Mouse (Mus musculus) megakaryocyte-erythroid progenitor cell, adult 5-6 weeks (primary cell): ENCODE data around the gene Txndc12. TPM values are rescaled to one million over a fixed set of nuclear protein-coding genes. Genes with fewer than 3 reads are reported as not detected.

Source experiments
- ATAC-seq: replicated peaks from 2 replicates; pipeline ENCODE4 v1.8.0; 2016; ENCODE audit warnings: mild to moderate bottlenecking, inconsistent platforms; ENCODE audit not compliant: severe bottlenecking, poor library complexity, low FRiP score, low TSS enrichment
- total RNA-seq, 2 experiments: library from RNA; stranded (forward) in 1 of 2; stranded (reverse) in 1 of 2; fragments of 200-1000, 215-1000 nt in 1 of 2; fragments of >200 nt in 1 of 2; fragmentation: Nextera tagmentation in 1 of 2; gene quantifications; 2 replicates each; pipeline ENCODE4 v1.2.3; 2014 to 2017

Gene Txndc12
- 19.7 and 20.8 TPM in 2 replicates for total RNA-seq (2014; fragmentation: Nextera tagmentation)
- 18.3 and 56.6 TPM in 2 replicates for total RNA-seq (2017)

DNA sequence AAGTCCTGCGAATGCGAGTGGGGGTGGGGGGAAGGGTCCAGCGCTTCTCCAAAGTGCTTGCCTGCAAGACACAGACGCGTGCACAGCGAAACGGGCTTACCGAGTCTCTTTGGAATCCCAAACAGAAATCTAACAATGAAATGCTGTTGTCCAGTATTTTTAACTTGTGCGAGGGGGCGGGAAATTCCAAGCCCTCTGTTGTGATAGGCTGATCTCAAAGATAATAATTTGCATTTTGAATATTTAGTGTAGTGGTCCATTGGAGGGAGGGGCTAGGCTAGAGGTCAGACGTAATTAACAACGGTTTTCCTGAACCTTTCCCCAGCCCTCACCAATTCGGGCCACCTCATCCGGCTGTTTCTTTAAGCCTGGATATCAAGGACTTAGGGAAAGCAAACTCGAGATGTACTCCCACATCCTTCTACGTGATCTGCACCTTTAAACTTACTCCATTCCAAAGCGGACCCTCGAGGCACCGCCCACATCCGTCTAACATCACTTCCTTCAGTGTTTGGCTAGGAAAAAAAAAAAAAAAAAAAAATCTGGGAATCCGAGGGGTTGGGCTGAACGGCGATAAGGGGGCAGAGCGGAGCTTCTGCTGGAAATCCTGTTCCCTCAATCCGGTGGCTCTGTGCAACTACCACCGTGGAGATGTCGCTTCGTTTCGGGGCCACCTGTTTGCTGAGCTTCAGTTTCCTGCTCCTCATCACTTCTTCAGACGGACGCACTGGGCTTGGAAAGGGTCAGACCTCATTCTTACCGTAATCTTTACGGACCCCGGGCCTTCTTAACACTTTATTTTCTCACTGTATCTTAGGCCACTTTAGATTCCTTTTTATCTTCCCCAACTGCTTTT is at the start of gene Txndc12:
Txndc12 (plus strand) TSS at position 487 of the 856 bp plus-strand sequence.
- peak; percentile 60 for ATAC-seq

DNA sequence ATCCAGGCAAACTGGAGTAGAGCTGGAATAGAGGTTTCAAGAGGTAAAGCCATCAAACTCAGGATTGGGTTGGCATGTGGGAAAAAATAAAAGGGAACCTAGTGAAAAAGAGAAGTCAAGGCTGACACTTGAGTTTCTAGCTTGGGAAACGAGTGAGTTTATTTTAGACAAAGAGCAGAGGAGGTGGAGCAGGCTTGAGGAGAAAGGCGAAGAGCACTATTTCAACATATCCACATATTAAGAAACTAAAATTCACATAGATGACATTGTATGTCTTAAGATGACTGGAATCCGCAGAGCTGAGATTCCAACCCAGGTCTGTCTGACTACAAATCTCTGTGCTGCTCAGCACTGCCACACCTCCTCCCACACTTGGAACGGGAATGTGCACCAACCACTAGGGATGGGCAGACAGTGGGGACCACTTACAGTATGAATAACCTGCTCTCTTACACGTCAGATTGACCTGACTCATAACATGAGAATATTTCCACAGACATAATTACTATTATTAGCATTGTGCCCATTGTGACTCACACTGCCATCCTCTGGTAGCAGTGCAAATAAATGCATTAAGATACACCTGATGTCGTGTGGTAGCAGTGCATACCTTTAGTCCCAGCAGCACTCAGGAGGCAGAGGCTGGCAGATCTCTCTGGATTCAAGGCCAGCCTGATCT is 45.0 kb upstream of the Txndc12 start:
- no peak for ATAC-seq

DNA sequence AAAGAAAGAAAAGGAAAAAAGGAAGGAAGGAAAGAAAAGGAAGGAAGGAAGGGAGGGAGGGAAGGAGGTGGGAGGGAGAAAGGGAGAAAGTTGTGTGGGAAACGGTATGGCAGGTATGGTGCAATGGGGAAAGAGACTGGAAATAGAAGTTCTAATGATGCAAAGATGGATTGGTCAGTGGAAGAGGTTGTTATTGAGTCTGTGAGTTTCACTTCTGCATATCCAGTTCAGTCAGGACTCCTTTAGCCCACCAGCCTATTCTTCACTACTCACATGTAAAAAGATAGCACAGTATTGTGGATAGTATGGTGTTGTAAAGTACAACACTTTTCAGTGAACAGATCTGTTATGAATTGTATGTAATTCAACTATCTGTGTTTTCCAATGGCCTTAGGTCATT is 43.9 kb upstream of the Txndc12 start:
- no peak for ATAC-seq

GRCm38 (mm10) chr4:108793941-108794340 is 40.5 kb upstream of the Txndc12 start:
- no peak for ATAC-seq

DNA sequence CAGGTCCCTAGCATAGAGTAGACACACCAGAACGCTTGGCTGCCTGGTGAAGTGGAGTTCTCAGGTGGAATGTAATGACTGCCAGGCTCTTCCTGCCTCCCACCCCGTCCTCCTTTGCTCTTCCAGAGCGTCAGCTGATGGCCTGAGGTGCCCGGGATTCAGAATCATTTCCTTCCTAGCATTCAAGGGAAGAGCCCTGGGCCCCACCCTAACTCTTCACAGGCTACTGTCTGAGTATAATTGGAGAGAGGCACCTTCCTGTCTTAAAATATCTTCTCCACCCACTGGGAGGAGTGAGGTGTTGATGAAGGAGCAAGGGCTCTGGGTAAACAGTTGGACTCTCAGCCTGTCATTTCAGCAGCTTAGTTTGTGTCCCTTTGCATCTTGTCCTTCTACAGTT is 37.7 kb upstream of the Txndc12 start:
- ATAC-seq = no peak

DNA sequence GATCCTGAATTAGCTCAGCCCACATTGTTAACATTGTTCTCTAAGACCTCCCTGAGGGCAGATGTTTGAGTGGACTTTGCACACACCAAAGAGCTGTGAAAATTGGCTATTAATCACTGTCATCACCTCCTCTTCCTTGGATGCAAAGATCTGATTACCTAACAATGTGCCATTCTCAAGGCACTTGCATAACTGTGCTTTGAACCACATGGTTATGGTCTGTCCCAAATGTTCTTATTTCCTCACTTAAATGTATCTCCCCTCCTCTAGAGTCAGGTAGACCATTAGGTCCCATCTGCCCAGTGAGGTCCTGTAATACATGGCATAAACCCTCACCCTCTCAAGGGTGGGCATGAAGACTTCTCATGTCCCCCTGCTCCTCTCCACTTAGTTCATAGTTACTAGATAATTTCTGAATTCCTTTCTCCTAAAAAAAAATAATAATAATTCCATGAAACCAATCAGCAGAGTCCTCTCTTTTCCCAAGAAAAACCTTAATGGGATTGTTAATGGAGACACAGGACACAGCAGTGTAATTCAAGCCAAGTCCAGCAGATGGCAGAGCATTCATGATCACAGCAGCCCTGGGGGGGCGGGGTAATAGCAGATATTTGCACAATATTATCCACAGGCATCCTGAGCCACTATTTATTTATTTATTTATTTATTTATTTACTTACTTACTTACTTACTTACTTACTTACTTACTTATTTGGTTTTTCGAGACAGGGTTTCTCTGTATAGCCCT is 36.1 kb upstream of the Txndc12 start:
- peak; percentile 87 for ATAC-seq

DNA sequence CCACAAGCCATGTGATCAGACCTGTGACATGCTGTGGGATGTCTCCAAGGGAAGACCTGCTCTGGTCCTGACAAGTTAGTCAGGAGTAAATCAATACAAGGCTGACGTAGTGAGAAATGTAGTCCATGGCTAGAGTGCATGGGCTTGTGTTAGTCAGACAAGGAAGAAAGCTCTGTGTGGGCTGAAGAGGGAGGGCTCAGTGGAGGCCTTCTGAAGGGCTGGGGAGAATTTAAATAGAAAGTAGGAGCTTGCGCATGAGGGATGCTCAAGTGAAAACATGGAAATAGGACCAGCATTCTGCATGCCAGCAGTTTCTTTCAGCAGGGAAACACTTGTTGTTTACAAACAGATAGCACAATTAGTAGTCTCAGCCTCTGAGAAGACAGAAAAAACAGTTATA is 30.9 kb upstream of the Txndc12 start:
- ATAC-seq = no peak

DNA sequence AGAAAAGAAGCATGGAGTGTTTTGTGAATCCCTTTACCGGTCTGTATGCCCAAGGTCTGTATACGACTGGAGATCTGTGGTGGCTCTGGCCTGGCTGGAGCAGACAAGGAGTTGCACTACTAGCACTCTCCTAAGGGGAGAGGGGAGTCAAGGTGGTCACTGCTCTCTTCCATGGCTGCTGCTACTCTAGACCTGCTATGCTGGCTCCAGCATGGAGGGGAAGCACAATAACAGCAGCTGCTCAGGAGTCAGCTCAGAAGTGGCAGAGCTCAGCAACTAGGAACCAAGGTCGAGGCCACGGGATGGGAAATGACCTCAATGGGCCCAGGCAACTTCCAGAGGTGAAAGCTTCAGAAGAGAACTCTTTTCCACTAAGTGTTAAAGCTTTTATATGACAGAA is 23.3 kb upstream of the Txndc12 start:
- no peak for ATAC-seq

DNA sequence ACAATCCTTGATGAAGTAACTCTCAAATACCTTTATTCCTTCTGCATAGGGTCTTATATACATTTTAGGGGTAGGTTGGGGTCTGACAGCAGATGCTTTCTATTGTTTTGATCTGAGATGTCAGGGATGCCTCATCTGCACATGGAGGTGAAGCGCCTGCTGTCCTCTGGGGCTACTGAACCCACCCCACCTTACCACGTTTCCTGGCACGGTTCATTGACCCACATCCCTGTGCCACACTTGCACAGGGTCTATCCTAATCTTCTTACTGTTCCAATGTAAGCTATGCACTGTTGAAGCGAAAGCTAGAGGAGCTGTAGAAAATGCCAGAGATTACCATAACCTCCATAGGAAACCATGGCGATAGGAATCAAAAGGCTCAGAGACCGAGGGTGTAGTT is 22.9 kb upstream of the Txndc12 start:
- no peak for ATAC-seq

DNA sequence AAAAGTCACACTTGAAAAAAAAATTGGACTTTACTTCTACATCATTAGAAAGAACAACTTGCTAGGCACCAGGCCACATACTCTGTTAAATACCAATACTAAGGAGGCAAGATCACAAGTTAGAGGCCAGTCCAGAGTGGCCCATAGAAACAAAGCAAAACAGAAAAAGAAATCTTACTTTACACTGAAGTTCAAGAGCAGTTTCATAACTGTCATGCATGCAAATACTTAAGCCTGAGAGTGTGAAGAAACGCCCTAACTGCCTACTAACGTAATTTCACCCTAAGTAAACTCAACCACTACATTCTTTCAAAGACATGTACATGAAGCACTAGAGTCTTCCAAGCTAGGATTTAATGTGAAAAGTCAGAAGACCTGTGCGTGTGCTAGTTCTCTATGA is 8.7 kb upstream of the Txndc12 start:
- ATAC-seq = no peak

DNA sequence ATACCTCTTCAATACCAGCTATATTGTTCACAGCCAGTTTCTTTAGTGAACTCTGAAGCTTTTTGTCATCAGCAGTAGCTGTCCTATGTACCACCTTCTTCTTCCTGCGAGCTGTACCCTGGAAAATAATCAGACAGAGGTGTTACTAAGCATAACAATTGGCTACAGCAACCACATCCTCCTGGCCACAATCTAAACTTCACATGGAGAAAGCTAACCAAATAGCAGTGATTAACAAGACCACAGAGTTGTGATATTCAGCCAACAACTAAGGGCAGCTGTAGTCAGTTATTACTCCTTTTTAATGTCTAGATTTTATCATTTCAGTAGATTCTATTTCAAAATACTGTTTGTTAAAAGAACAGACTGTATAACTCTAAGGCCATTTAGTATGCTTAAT is 8.3 kb upstream of the Txndc12 start:
- no peak for ATAC-seq

GRCm38 (mm10) chr4:108826643-108827042 is 7.8 kb upstream of the Txndc12 start:
- ATAC-seq = no peak

- no peak for ATAC-seq
Observed at GRCm38 (mm10) chr4:108830698-108831097, 3.7 kb upstream of the Txndc12 start.

- ATAC-seq = peak; percentile 93
Observed at GRCm38 (mm10) chr4:108832916-108833827, 1.2 kb upstream of the Txndc12 start, which contains the start of gene Btf3l4. TSS of gene Btf3l4 (minus strand) at chr4:108833614.

- peak; percentile 41 for ATAC-seq
Observed at GRCm38 (mm10) chr4:108833828-108834114, 630 bp upstream of the Txndc12 start.

DNA sequence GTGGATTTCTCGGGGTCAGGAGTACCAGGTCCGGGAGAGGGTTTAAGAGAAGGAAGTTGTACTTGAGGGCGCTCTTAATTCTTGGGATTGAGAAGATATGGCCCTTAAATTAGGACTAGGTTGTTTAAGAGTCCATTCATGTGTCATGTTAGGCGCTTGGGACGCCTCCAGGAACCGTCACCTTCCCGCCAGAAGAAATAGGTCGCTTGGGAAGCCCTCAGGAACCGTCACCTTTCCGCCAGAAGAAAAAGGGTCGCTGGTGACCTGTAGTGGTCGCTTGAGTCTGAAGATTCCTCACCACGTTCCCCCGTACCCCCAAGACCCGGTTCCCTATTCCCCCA is 540 bp downstream of the Txndc12 start:
- ATAC-seq = no peak

GRCm38 (mm10) chr4:108835496-108835895 is 1.1 kb downstream of the Txndc12 start:
- no peak for ATAC-seq

DNA sequence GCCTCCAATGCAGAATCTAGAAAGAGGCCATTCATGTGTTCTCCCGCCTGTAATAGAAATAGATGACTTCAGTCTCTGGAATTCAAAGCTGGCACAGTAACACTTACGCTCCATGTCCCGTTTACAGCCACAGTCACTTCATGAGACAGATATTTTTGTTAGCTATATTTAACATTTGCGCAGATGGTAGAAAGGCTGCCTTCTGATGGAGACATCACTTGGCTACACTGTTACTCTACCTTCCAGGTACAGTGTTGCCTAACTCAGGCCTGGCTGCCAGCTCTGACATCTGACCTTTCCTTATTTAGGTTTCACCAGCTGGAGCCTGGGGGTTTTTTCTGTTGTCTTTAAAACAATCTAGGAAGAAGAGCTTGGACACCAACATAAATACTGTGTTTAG is 3.6 kb downstream of the Txndc12 start:
- no peak for ATAC-seq

DNA sequence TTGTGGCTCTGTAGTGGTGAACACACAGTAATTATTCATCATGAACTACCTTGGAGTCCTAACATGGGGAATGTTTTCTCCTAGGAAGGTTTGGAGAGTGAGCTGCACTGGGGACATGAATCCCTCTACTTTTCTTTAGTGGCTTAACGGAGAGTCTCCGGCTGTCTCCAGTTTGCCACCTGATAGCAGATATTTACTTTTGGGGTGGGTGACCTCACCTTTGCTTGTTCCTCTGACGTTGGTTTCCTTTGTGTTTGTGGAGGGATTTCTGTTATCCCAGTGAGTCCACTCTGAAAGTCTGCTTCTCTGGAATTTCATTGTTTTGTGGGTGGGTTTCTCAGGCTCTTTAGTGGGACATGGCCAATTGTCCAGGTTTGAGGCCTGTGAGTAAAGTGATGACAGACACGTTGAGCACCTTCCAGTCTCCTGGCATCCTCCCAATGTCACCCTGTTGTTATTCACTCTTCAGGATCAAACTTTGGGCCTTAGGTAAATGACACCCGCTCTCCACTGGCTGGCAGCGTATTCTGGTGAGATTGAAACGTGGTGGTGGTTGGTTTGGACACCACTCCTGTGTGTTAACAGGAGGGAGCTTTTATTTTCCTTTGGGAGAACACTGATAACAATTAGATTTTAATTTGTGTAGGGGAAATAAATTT is 7.6 kb downstream of the Txndc12 start:
- no peak for ATAC-seq
